Mouse (Mus musculus) frontal cortex, postnatal 14 days (tissue): Measurements from ENCODE around the gene Pus10.
A peak's percentile ranks its signal among the peaks of the same experiment; 100 is the strongest.
"Not testable (repeated sequence)": the region's sequence is repeated elsewhere in the genome, so short reads cannot be mapped to it uniquely, and the experiment has no call there.

Experiments
- DNase-seq, 2 experiments: peaks; one replicate each; pipeline ENCODE4 v3.0.0; 2022; ENCODE audit warnings: low spot score in 2 of 2

The Pus10 gene

GRCm38 (mm10) chr11:23758218-23758617 is 92.7 kb downstream of the Pus10 start:
- no peak for DNase-seq

GRCm38 (mm10) chr11:23762635-23763034 is 97.2 kb downstream of the Pus10 start:
- DNase-seq = no peak

- not testable (repeated sequence) for DNase-seq
Observed at GRCm38 (mm10) chr11:23767369-23767768, 101.9 kb downstream of the Pus10 start.

GRCm38 (mm10) chr11:23767928-23768327 is 102.5 kb downstream of the Pus10 start:
- DNase-seq = no peak

GRCm38 (mm10) chr11:23769033-23769432 is 103.6 kb downstream of the Pus10 start:
- no peak for DNase-seq

GRCm38 (mm10) chr11:23769686-23770509 is 104.4 kb downstream of the Pus10 start:
- peak in 1 of 2 experiments; percentile 8 for DNase-seq

DNA sequence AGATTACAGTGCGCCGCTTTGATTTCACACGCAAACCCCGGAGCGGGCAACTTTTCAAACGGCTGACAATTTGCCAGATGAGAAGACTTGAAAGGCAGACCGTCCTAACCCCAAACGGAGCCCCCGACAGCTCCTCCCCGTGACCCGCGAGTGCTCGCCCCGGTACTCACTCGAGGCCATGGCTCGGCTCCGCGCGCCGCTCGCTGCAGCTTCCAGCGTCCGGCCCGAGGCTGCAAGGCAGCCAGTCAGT is 105.0 kb downstream of the Pus10 start:
- DNase-seq = no peak

DNA sequence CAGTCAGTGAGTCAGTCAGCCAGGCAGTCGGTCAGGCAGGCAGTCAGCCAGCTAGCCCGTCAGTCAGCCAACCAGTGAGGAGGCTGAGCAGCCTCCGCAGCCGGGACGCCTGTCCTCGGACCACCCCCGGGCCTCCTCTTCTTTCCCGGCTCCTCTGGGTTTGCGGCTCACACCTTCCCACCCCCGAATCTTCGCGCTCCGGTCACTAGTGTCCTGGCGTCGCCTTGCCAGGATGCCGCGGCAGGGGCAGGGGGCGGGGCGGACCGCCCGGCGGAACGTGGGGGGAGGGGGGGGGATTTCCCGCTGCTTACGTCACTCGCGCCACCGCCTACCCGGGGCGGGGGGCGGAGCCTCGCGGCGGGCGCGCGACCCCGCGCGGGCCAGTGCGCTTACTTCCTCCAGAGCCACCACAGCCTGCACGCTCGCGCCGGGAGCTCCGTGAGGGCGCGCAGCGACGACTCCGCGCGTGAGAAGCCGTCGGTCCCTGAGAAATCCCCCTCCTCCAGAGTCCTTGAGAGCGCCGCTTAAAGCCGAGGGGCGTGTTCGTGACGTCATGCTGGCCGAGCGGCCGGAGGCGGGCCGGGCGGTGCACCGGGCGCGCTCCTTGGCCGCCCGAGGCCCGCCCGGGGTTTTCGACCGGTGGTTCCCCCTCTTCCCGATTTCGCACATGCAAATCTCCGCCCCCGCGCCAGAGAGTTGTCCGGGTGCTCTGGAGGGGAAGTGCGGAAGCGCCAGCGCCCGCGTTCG is 105.5 kb downstream of the Pus10 start, which contains the start of gene Rel:
Rel (minus strand) TSS at position 211 of the 747 bp plus-strand sequence.
- DNase-seq = peak; percentile 80 to 84

- no peak for DNase-seq
Observed at GRCm38 (mm10) chr11:23771507-23772097, 106.1 kb downstream of the Pus10 start.

GRCm38 (mm10) chr11:23772471-23772870 is 107.0 kb downstream of the Pus10 start:
- DNase-seq = no peak

GRCm38 (mm10) chr11:23778787-23779201 is 113.3 kb downstream of the Pus10 start:
- no peak for DNase-seq

GRCm38 (mm10) chr11:23782038-23782437 is 116.6 kb downstream of the Pus10 start:
- no peak for DNase-seq
